ENCODE assay signal across 14 mouse cellular contexts in the genomic region with DNA sequence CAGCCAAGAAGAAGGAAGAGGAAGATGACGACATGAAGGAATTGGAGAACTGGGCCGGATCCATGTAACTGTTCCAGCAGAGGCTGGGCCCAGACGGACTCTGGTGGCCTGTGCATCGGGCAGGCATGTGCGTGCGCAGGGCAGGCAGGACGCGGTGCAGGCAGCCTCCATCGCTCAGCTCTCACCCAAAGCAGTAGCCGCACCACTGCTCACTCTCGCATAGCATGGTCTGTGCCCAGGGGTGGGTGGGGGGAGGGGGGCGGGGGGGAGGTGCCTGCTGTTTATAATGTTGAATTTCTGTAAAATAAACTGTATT. TPM values are rescaled to one million over a fixed set of nuclear protein-coding genes. Genes with fewer than 3 reads are reported as not detected.
DNase-seq lines count a peak whose midpoint lies in the region; ATAC-seq and TF ChIP-seq lines count a peak whose summit lies in the region.
"Had no signal": no experiment of that assay in that cellular context is flagged by ENCODE, and none has a peak within 500 bp of the region (broad histone marks: within the 10 kb centered on the region; RNA-seq: fewer than 3 reads in every experiment).

No protein-coding gene starts in this region.

- H3K27ac ChIP-seq in kidney, adult 2 months (ENCODE audit: insufficient read depth, low read depth, low read length): no peak overlapping the region
- H3K27ac ChIP-seq in lung, postnatal 0 days (ENCODE audit: low read length): no peak overlapping the region
- H3K27ac ChIP-seq: embryonic facial prominence, embryonic 12.5 days had no signal

- H3K27me3 ChIP-seq in kidney, adult 2 months (replicated peaks; ENCODE audit: control insufficient read depth, insufficient read depth, low read length): no peaks in the 10 kb centered on the region
- H3K27me3 ChIP-seq in lung, postnatal 0 days (replicated peaks; ENCODE audit: insufficient read depth, low read length): no peaks in the 10 kb centered on the region
- H3K27me3 ChIP-seq: CH12.LX; embryonic facial prominence, embryonic 12.5 days had no signal

- H3K9me3 ChIP-seq in lung, postnatal 0 days (ENCODE audit: low read length): no peaks in the 10 kb centered on the region
- H3K9me3 ChIP-seq: embryonic facial prominence, embryonic 12.5 days had no signal

- no peaks in the 10 kb centered on the region for H3K36me3 ChIP-seq in kidney, adult 2 months (ENCODE audit: control insufficient read depth, insufficient read depth, low read length)
- H3K36me3 ChIP-seq in lung, postnatal 0 days (ENCODE audit: insufficient read depth, low read length): peaks cover 40% of the 10 kb centered on the region

- H3K4me3 ChIP-seq in kidney, adult 2 months (ENCODE audit: insufficient read depth, low read depth, low read length): no peak overlapping the region
- H3K4me3 ChIP-seq in lung, postnatal 0 days (ENCODE audit: low read depth, low read length): no peak overlapping the region
- H3K4me3 ChIP-seq: embryonic facial prominence, embryonic 12.5 days; myocyte had no signal

- WGBS in kidney, adult 2 months: 75% methylated on average over 12 of the region's 12 CpGs
- 67% methylated on average over 8 of the region's 12 CpGs for WGBS in lung, postnatal 0 days

- no peak overlapping the region for H3K9ac ChIP-seq in lung, postnatal 0 days (replicated peaks; ENCODE audit: low read depth)
- H3K9ac ChIP-seq: embryonic facial prominence, embryonic 12.5 days had no signal

- TF ChIP-seq POLR2A in kidney, adult 2 months (IDR thresholded peaks at IDR 0.05; ENCODE audit: low read depth, low read length): no peak

- peak; percentile 78 for ATAC-seq in lung, postnatal 0 days
- ATAC-seq: hindbrain, embryonic 16.5 days had no signal

- DNase-seq in kidney, postnatal 10 days: peak; percentile 57
- DNase-seq in kidney, adult 2 months: no peak
- peak; percentile 18 to 41 for DNase-seq in gastrocnemius, adult 8-10 months (ENCODE audit: low spot score in 2 of 2)
- peak; percentile 53 to 65 for DNase-seq in heart, adult 9 months (ENCODE audit: low spot score in 2 of 2)
- DNase-seq in lung, postnatal 0 days (ENCODE audit: low spot score): peak; percentile 40
- no peak for DNase-seq in right cerebral cortex, postnatal 10 days (ENCODE audit: low spot score in 2 of 2)
- no peak for DNase-seq in layer of hippocampus, postnatal 36 days
- no peak for DNase-seq in cerebellum, postnatal 14 days
- DNase-seq: cerebellum, adult 8-10 months; retina, postnatal 1 day had no signal

- no peak for TF ChIP-seq CTCF in kidney, adult 2 months (conservative IDR thresholded peaks at IDR 0.05; ENCODE audit: insufficient read depth, insufficient read length, low read depth, low read length)
- TF ChIP-seq CTCF in lung, postnatal 0 days (IDR thresholded peaks at IDR 0.05): no peak

- no peak for TF ChIP-seq EP300 in lung, postnatal 0 days (IDR thresholded peaks at IDR 0.05)

- H3K4me2 ChIP-seq in lung, postnatal 0 days (replicated peaks; ENCODE audit: low read depth, low read length): no peak overlapping the region
- H3K4me2 ChIP-seq: embryonic facial prominence, embryonic 12.5 days had no signal

- H3K4me1 ChIP-seq in kidney, adult 2 months (ENCODE audit: control insufficient read depth, insufficient read depth, low read length): no peaks in the 10 kb centered on the region
- H3K4me1 ChIP-seq in lung, postnatal 0 days (ENCODE audit: insufficient read depth, low read depth, low read length): no peaks in the 10 kb centered on the region; the same call in 1 of the 2 replicates
- H3K4me1 ChIP-seq: embryonic facial prominence, embryonic 12.5 days had no signal

RNA-seq across cellular contexts. Expression of gene Chmp4b, which starts 42.4 kb away (rescaled TPM):
- 71.9 and 102 TPM in 2 replicates for polyA plus RNA-seq in kidney, adult 2 months (2012; rRNA removed)
- 100 to 1,000 TPM; 116 to 129 (median 124) TPM for total RNA-seq in gastrocnemius, adult 8-10 months (2022)
- polyA plus RNA-seq in lung, postnatal 0 days (2015; fragmentation: Nextera tagmentation; extraction: Ambion mirVana): 33.1 and 33.7 TPM in 2 replicates
- 100 to 1,000 TPM; 212 to 220 TPM for total RNA-seq in layer of hippocampus, postnatal 36 days (2021)

Comparison
In these comparisons a context has a peak if more than half of its experiments do, and no peak if none do; other contexts are left out.
1. DNase-seq: peak in kidney, postnatal 10 days (single experiment), gastrocnemius, adult 8-10 months (2 of 2), heart, adult 9 months (2 of 2) and lung, postnatal 0 days (single experiment); none in kidney, adult 2 months (single experiment), right cerebral cortex, postnatal 10 days (0 of 2), layer of hippocampus, postnatal 36 days (0 of 2) and cerebellum, postnatal 14 days (0 of 2).